Mouse (Mus musculus) retina, adult 2 months (tissue): ENCODE results near the gene Dixdc1.

ENCODE experiments used
- DNase-seq: peaks from one replicate; pipeline ENCODE4 v3.0.0-alpha.2; 2012; ENCODE audit warnings: low read depth, low spot score

The Dixdc1 gene

GRCm38 (mm10) chr9:50738914-50739870, at the start of gene Dixdc1:
Gene Dixdc1, minus strand, starts transcription at chr9:50739517.
- DNase-seq, result peak; percentile 83

GRCm38 (mm10) chr9:50782155-50782554, 42.8 kb upstream of the Dixdc1 start:
- DNase-seq, result no peak

GRCm38 (mm10) chr9:50776162-50776760, 36.9 kb upstream of the Dixdc1 start:
- DNase-seq, result no peak

GRCm38 (mm10) chr9:50775662-50776126, 36.4 kb upstream of the Dixdc1 start:
- no peak for DNase-seq

GRCm38 (mm10) chr9:50774991-50775612, 35.8 kb upstream of the Dixdc1 start, which contains the start of the genes Alg9 and 1110032A03Rik:
Gene Alg9, plus strand, starts transcription at chr9:50775019.
Gene 1110032A03Rik, minus strand, starts transcription at chr9:50775520.
- peak; percentile 67 for DNase-seq

GRCm38 (mm10) chr9:50774026-50774462, 34.7 kb upstream of the Dixdc1 start:
- DNase-seq, result no peak

GRCm38 (mm10) chr9:50770011-50770410, 30.7 kb upstream of the Dixdc1 start:
- no peak for DNase-seq

- DNase-seq, result peak; percentile 100
Measured at GRCm38 (mm10) chr9:50768107-50769002, 29.0 kb upstream of the Dixdc1 start, which contains the start of gene Fdxacb1. Gene Fdxacb1, plus strand, starts transcription at chr9:50768236.

GRCm38 (mm10) chr9:50767531-50768106, 28.3 kb upstream of the Dixdc1 start:
- no peak for DNase-seq

GRCm38 (mm10) chr9:50763331-50763730, 24.0 kb upstream of the Dixdc1 start:
- no peak for DNase-seq

- DNase-seq, result no peak
Measured at GRCm38 (mm10) chr9:50761520-50762243, 22.4 kb upstream of the Dixdc1 start.

- DNase-seq, result no peak
Measured at GRCm38 (mm10) chr9:50756711-50757110, 17.4 kb upstream of the Dixdc1 start.

- no peak for DNase-seq
Measured at GRCm38 (mm10) chr9:50753947-50754346, 14.6 kb upstream of the Dixdc1 start.

GRCm38 (mm10) chr9:50752784-50753615, 13.7 kb upstream of the Dixdc1 start:
- DNase-seq, result no peak

GRCm38 (mm10) chr9:50752054-50752602, 12.8 kb upstream of the Dixdc1 start, which contains the start of gene Hspb2:
Gene Hspb2, minus strand, starts transcription at chr9:50752354.
- no peak for DNase-seq

- no peak for DNase-seq
Measured at GRCm38 (mm10) chr9:50751323-50751722, 12.0 kb upstream of the Dixdc1 start, which contains the start of gene Cryab. Gene Cryab, plus strand, starts transcription at chr9:50751325.

- DNase-seq, result no peak
Measured at GRCm38 (mm10) chr9:50750706-50751105, 11.4 kb upstream of the Dixdc1 start.

GRCm38 (mm10) chr9:50746214-50746677, 6.9 kb upstream of the Dixdc1 start, which contains the start of gene 2310030G06Rik:
Gene 2310030G06Rik, minus strand, starts transcription at chr9:50746536.
- no peak for DNase-seq
